ENCODE assay signal across 8 mouse cellular contexts in the genomic region with DNA sequence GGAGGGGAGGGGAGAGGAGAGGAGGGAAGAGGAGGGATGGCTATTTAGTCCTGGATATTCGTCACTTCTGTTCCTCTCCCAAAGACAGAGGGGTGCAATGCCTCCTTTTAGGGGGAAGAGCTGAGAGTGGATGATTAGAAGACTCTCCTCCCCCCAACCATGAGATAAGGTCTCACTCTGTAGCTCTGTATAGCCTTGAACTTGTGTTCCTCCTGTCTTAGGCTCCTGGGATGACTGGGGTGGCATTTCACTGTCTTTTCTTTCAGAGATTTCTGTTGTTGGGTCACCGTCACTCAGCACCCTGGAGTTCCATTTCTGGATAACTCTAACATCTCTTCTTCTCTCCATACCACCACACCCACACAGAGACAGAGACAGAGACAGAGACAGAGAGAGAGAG. TPM values are rescaled to one million over a fixed set of nuclear protein-coding genes. Genes with fewer than 3 reads are reported as not detected.
DNase-seq lines count a peak whose midpoint lies in the region; ATAC-seq and TF ChIP-seq lines count a peak whose summit lies in the region.

No protein-coding gene starts in this region.

- H3K4me1 ChIP-seq in megakaryocyte, embryonic 14.5 days = peaks cover 26% of the 10 kb centered on the region
- peaks cover 46% of the 10 kb centered on the region for H3K4me1 ChIP-seq in intestine, embryonic 14.5 days (replicated peaks; ENCODE audit: control insufficient read depth, insufficient read depth, low read length)
- peaks cover 17% of the 10 kb centered on the region for H3K4me1 ChIP-seq in neural tube, embryonic 15.5 days

- no peak for DNase-seq in gastrocnemius, adult 2 months
- no peak for DNase-seq in gastrocnemius, postnatal 36 days
- DNase-seq in intestine, embryonic 14.5 days (ENCODE audit: low spot score) = no peak
- no peak for DNase-seq in adrenal gland, postnatal 25 days
- DNase-seq in urinary bladder, adult 2 months (ENCODE audit: low spot score) = no peak

- 24% methylated on average over 2 of the region's 2 CpGs for WGBS in intestine, embryonic 14.5 days
- 50% methylated on average over 2 of the region's 2 CpGs for WGBS in neural tube, embryonic 15.5 days

- peak overlapping the region; percentile 80 for H3K4me2 ChIP-seq in intestine, embryonic 14.5 days (ENCODE audit: low read length)
- H3K4me2 ChIP-seq in neural tube, embryonic 15.5 days = peak overlapping the region; percentile 83

- intact Hi-C loops in gastrocnemius, adult 2 months (cut with DNase I) = no loop called here
- intact Hi-C loops in gastrocnemius, postnatal 36 days (cut with DNase I) = no loop called here

- TF ChIP-seq CTCF in gastrocnemius, adult 2 months (IDR thresholded peaks at IDR 0.05) = no peak

- H3K36me3 ChIP-seq in megakaryocyte, embryonic 14.5 days (replicated peaks; ENCODE audit: low read length) = no peaks in the 10 kb centered on the region
- peaks cover 23% of the 10 kb centered on the region for H3K36me3 ChIP-seq in intestine, embryonic 14.5 days (ENCODE audit: control insufficient read depth, insufficient read depth, low read length)
- H3K36me3 ChIP-seq in neural tube, embryonic 15.5 days = no peaks in the 10 kb centered on the region

- peak overlapping the region; percentile 89 for H3K4me3 ChIP-seq in gastrocnemius, adult 2 months
- H3K4me3 ChIP-seq in megakaryocyte, embryonic 14.5 days (replicated peaks) = peak overlapping the region; percentile 91
- peak overlapping the region; percentile 95 for H3K4me3 ChIP-seq in intestine, embryonic 14.5 days (ENCODE audit: low read depth, low read length)
- H3K4me3 ChIP-seq in neural tube, embryonic 15.5 days (replicated peaks) = peak overlapping the region; percentile 52; the same call in 1 of the 2 replicates

- H3K27ac ChIP-seq in gastrocnemius, adult 2 months = peak overlapping the region; percentile 81
- H3K27ac ChIP-seq in intestine, embryonic 14.5 days (ENCODE audit: low read depth) = 0 out of 2 replicates have a peak overlapping the region, but pooled peaks have one; percentile 91
- H3K27ac ChIP-seq in neural tube, embryonic 15.5 days (replicated peaks) = no peak overlapping the region

- no peak for ATAC-seq in megakaryocyte, adult 5-6 weeks (ENCODE audit: poor library complexity, severe bottlenecking)
- ATAC-seq in intestine, embryonic 14.5 days (replicated peaks; ENCODE audit: low FRiP score, low TSS enrichment, low read depth) = no peak
- ATAC-seq in neural tube, embryonic 15.5 days (ENCODE audit: low FRiP score) = no peak

- no peaks in the 10 kb centered on the region for H3K9me3 ChIP-seq in megakaryocyte, embryonic 14.5 days
- no peaks in the 10 kb centered on the region for H3K9me3 ChIP-seq in intestine, embryonic 14.5 days (ENCODE audit: control insufficient read depth, low read length)
- H3K9me3 ChIP-seq in neural tube, embryonic 15.5 days (replicated peaks) = no peaks in the 10 kb centered on the region

- peak overlapping the region; percentile 80 for H3K9ac ChIP-seq in intestine, embryonic 14.5 days (ENCODE audit: low read length)
- no peak overlapping the region for H3K9ac ChIP-seq in neural tube, embryonic 15.5 days (replicated peaks)

- peaks cover 80% of the 10 kb centered on the region for H3K27me3 ChIP-seq in megakaryocyte, embryonic 14.5 days (replicated peaks)
- no peaks in the 10 kb centered on the region for H3K27me3 ChIP-seq in intestine, embryonic 14.5 days (replicated peaks; ENCODE audit: control insufficient read depth, insufficient read depth, low read length)
- peaks cover 45% of the 10 kb centered on the region for H3K27me3 ChIP-seq in neural tube, embryonic 15.5 days (replicated peaks)

RNA-seq across cellular contexts. Expression of a gene that starts 1.5 kb away (rescaled TPM):
- total RNA-seq in gastrocnemius, adult 2 months (2021) = 1 to 10 TPM; 2.9 to 8.9 TPM
- total RNA-seq in gastrocnemius, postnatal 36 days (2021) = 10 to 100 TPM in 1 of 2 experiments, 1 to 10 TPM in 1; 5.4 to 10.7 TPM
- 8.2 TPM in 1 of 2 replicates, not detected in the other for polyA plus RNA-seq in megakaryocyte, embryonic 14.5 days (2012; ENCODE audit: insufficient read depth, low replicate concordance)
- 7.0 and 7.2 TPM in 2 replicates for total RNA-seq in megakaryocyte, adult 5-6 weeks (2015)
- total RNA-seq in megakaryocyte, adult 5-6 weeks (2017) = 3.2 and 3.7 TPM in 2 replicates
- polyA plus RNA-seq in intestine, embryonic 14.5 days (2014; fragmentation: Nextera tagmentation; extraction: Ambion mirVana) = 108 and 118 TPM in 2 replicates
- 9.4 and 16.3 TPM in 2 replicates for polyA plus RNA-seq in neural tube, embryonic 15.5 days (2015; fragmentation: Nextera tagmentation; extraction: Ambion mirVana)
- 7.7 and 16.8 TPM in 2 replicates for total RNA-seq in adrenal gland, postnatal 25 days (2021)
- 53.7 and 67.1 TPM in 2 replicates for polyA plus RNA-seq in urinary bladder, adult 2 months (2012; rRNA removed)

RNA-seq across cellular contexts. Expression of a gene that starts 28.0 kb away (rescaled TPM):
- under 1 TPM; 0.11 to 0.15 TPM for total RNA-seq in gastrocnemius, adult 2 months (2021)
- total RNA-seq in gastrocnemius, postnatal 36 days (2021) = not detected
- 1.3 TPM in 1 of 2 replicates, not detected in the other for polyA plus RNA-seq in megakaryocyte, embryonic 14.5 days (2012; ENCODE audit: insufficient read depth, low replicate concordance)
- not detected in 2 replicates for total RNA-seq in megakaryocyte, adult 5-6 weeks (2015)
- total RNA-seq in megakaryocyte, adult 5-6 weeks (2017) = not detected in 2 replicates
- 0.89 and 1.3 TPM in 2 replicates for polyA plus RNA-seq in intestine, embryonic 14.5 days (2014; fragmentation: Nextera tagmentation; extraction: Ambion mirVana)
- polyA plus RNA-seq in neural tube, embryonic 15.5 days (2015; fragmentation: Nextera tagmentation; extraction: Ambion mirVana) = 0.47 TPM in 1 of 2 replicates, not detected in the other
- total RNA-seq in adrenal gland, postnatal 25 days (2021) = not detected in 2 replicates
- polyA plus RNA-seq in urinary bladder, adult 2 months (2012; rRNA removed) = 0.28 and 0.53 TPM in 2 replicates
